Mouse (Mus musculus) ES-E14 (cell line): ENCODE results near the gene Dnajc4. TPM values are rescaled to one million over a fixed set of nuclear protein-coding genes. Genes with fewer than 3 reads are reported as not detected.
"Not testable (repeated sequence)": the region's sequence is repeated elsewhere in the genome, so short reads cannot be mapped to it uniquely, and the experiment has no call there.

Experiments
- DNase-seq: peaks from one replicate; pipeline ENCODE4 v3.0.0-alpha.2; 2013; ENCODE audit warnings: low read depth, low spot score
- H3K27ac ChIP-seq: 2 replicates; pipeline ENCODE4 v1.5.1; 2012; ENCODE audit warnings: low read depth, mild to moderate bottlenecking, low read length, moderate library complexity, mixed read lengths; ENCODE audit not compliant: poor library complexity, insufficient read depth, severe bottlenecking
- H3K36me3 ChIP-seq: 2 replicates; pipeline ENCODE4 v1.6.1; 2012; ENCODE audit warnings: mild to moderate bottlenecking, low read length, moderate library complexity, mixed read lengths; ENCODE audit not compliant: control insufficient read depth, poor library complexity, insufficient read depth, severe bottlenecking
- H3K4me1 ChIP-seq, 2 experiments: fragments of 150-350 bp in 1 of 2; sonication (generic) in 1 of 2; 2 replicates each; pipeline ENCODE4 v1.6.1; 2012; ENCODE audit warnings: low read length in 2 of 2, mild to moderate bottlenecking in 1 of 2, mixed read lengths in 1 of 2; ENCODE audit not compliant: control insufficient read depth in 2 of 2, insufficient read depth in 2 of 2, poor library complexity in 1 of 2
- H3K4me3 ChIP-seq, 2 experiments: fragments of 150-350 bp in 1 of 2; sonication (generic) in 1 of 2; 2 replicates each; pipeline ENCODE4 v1.5.1; 2012; ENCODE audit warnings: low read length in 2 of 2, low read depth in 1 of 2, mild to moderate bottlenecking in 1 of 2, mixed read lengths in 1 of 2; ENCODE audit not compliant: insufficient read depth in 1 of 2, poor library complexity in 1 of 2, severe bottlenecking in 1 of 2
- H3K9ac ChIP-seq: 2 replicates; pipeline ENCODE4 v1.6.1; 2012; ENCODE audit warnings: low read depth, mild to moderate bottlenecking, low read length, mixed read lengths; ENCODE audit not compliant: poor library complexity, insufficient read depth, severe bottlenecking
- H3K9me3 ChIP-seq: fragments of 150-350 bp; sonication (generic); 2 replicates; pipeline ENCODE4 v1.6.1; 2012; ENCODE audit warnings: low read depth, mild to moderate bottlenecking, low read length; ENCODE audit not compliant: control insufficient read depth, insufficient read depth
- CHD2 ChIP-seq: IDR thresholded peaks from 2 replicates; pipeline ENCODE4 v1.6.1; 2014; ENCODE audit warnings: mild to moderate bottlenecking, low read depth, low read length, inconsistent platforms
- HCFC1 ChIP-seq: IDR thresholded peaks from 2 replicates; pipeline ENCODE4 v1.6.1; 2012; ENCODE audit warnings: low read length, inconsistent platforms, borderline replicate concordance; ENCODE audit not compliant: insufficient read depth
- MAFK ChIP-seq: IDR thresholded peaks from 2 replicates; pipeline ENCODE4 v1.6.1; 2014; ENCODE audit warnings: mild to moderate bottlenecking, low read depth, low read length, inconsistent platforms; ENCODE audit not compliant: insufficient read depth
- ZC3H11A ChIP-seq: IDR thresholded peaks from 2 replicates; pipeline ENCODE4 v1.6.1; 2012; ENCODE audit warnings: low read depth, mild to moderate bottlenecking, inconsistent platforms, low read length, borderline replicate concordance
- ZNF384 ChIP-seq: IDR thresholded peaks from 2 replicates; pipeline ENCODE4 v1.6.1; 2012; ENCODE audit warnings: low read depth, low read length, inconsistent platforms
- in situ Hi-C, 2 experiments: fragments of 600-800 bp; cut with MboI; formaldehyde crosslinking; loops; one replicate each; pipeline ENCODE4 v1.15.1; 2025; ENCODE audit warnings: low sequenced_read_pairs in 2 of 2, inconsistent platforms in 1 of 2; ENCODE audit not compliant: unreplicated experiment in 2 of 2
- total RNA-seq: library from RNA; depleted of rRNA; stranded (reverse); fragments of 300-350 nt; gene quantifications from 2 replicates; pipeline ENCODE4 v1.2.3, GENCODE M21; 2012

Dnajc4 gene
- total RNA-seq, 1 experiment, result 14.0 TPM

- H3K9me3 ChIP-seq, result no peaks in the 10 kb centered on the region
- peak overlapping the region; percentile 28; the same call in 1 of the 2 replicates for H3K9ac ChIP-seq
- peak overlapping the region; percentile 29 to 71; a peak in 2 of 4 replicates for H3K4me3 ChIP-seq
- H3K36me3 ChIP-seq, result peaks cover 5% of the 10 kb centered on the region; the same call in 1 of the 2 replicates
- DNase-seq, result no peak
- H3K4me1 ChIP-seq, result peaks cover 4 to 25% of the 10 kb centered on the region in 2 experiments; a peak in 3 of 4 replicates
- in situ Hi-C loops, result no loop called here
- TF ChIP-seq ZC3H11A (no peak), ZNF384 (no peak), HCFC1 (no peak), MAFK (no peak), CHD2 (no peak)
- peak overlapping the region; percentile 17; the same call in 1 of the 2 replicates for H3K27ac ChIP-seq
Measured at GRCm38 (mm10) chr19:6993011-6993770, 819 bp upstream of the Dnajc4 start.

DNA sequence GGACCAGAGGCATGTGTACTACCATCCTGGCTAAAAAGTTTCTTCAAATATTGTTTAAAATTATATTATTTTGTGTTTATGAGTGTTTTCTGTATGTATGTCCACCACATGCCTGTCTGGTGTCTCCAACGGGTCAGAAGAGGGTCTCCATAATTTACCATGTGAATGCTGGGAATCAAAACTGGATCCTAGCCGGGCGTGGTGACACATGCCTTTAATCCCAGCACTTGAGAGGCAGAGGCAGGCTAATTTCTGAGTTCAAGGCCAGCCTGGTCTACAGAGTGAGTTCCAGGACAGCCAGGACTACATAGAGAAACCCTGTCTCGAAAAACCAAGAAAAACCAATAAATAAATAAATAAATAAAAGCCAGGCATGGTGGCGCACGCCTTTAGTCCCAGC is 1.2 kb downstream of the Dnajc4 start:
- in situ Hi-C loops, H3K4me3 ChIP-seq: not testable (repeated sequence)
- H3K4me1 ChIP-seq, result peaks cover 4 to 26% of the 10 kb centered on the region in 2 experiments; a peak in 3 of 4 replicates

DNA sequence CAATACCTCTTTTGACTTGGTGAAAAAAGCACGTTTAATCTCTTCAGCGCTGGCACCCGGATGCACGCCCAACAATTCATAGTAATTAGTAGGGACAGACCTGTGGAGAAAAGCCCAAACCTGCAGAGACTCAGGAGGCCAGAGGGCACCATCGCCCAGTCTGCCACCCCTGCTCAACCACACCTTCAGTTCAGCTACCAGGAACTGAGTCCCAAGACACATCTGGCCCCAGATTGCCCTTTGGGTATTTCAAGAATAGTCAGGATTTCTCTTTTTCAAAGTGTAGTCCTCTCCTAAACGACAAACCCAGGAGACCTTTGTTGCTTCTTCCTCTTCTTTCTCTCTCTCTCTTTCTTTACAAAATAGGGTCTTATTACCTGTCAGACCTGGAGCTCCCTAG is 1.7 kb downstream of the Dnajc4 start:
- DNase-seq, result no peak
- in situ Hi-C loops, result no loop called here
- Histone ChIP-seq H3K27ac (no peak overlapping the region), H3K4me3 (no peak overlapping the region), H3K9ac (no peak overlapping the region), H3K4me1 (peaks cover 4 to 30% of the 10 kb centered on the region in 2 experiments; a peak in 3 of 4 replicates), H3K9me3 (no peaks in the 10 kb centered on the region), H3K36me3 (no peaks in the 10 kb centered on the region)
- TF ChIP-seq ZC3H11A, result no peak
- no peak for TF ChIP-seq MAFK
- TF ChIP-seq CHD2, result no peak
- no peak for TF ChIP-seq ZNF384
- no peak for TF ChIP-seq HCFC1

More for the DNA sequence above, 1.2 kb downstream of the Dnajc4 start:
- H3K9ac ChIP-seq, H3K36me3 ChIP-seq, H3K27ac ChIP-seq, DNase-seq, H3K9me3 ChIP-seq: not testable (repeated sequence)

GRCm38 (mm10) chr19:6989251-6989650 is 3.1 kb downstream of the Dnajc4 start:
- Histone ChIP-seq H3K36me3 (peaks cover 5% of the 10 kb centered on the region; the same call in 1 of the 2 replicates), H3K27ac (no peak overlapping the region), H3K4me3 (no peak overlapping the region), H3K9me3 (no peaks in the 10 kb centered on the region), H3K9ac (no peak overlapping the region), H3K4me1 (peaks cover 4 to 23% of the 10 kb centered on the region in 2 experiments; a peak in 3 of 4 replicates)
- in situ Hi-C loops, result no loop called here
- no peak for DNase-seq
- TF ChIP-seq ZC3H11A (no peak), MAFK (no peak), CHD2 (no peak), ZNF384 (no peak), HCFC1 (no peak)

GRCm38 (mm10) chr19:6987904-6988285 is 4.5 kb downstream of the Dnajc4 start:
- Histone ChIP-seq H3K36me3 (peaks cover 14% of the 10 kb centered on the region), H3K9me3 (no peaks in the 10 kb centered on the region), H3K4me1 (peaks cover 4 to 17% of the 10 kb centered on the region in 2 experiments; a peak in 3 of 4 replicates), H3K4me3 (peak overlapping the region; percentile 83 to 92), H3K27ac (no peak overlapping the region), H3K9ac (peak overlapping the region; percentile 8; the same call in 1 of the 2 replicates)
- no peak for DNase-seq
- no peak for TF ChIP-seq ZNF384
- no peak for TF ChIP-seq MAFK
- in situ Hi-C loops, result no loop called here
